Mouse (Mus musculus) stomach, postnatal 0 days (tissue): Measurements from ENCODE around the gene Chek1. TPM values are rescaled to one million over a fixed set of nuclear protein-coding genes. Genes with fewer than 3 reads are reported as not detected.

Source experiments
- ATAC-seq: fragments of 200-750 bp; cut with Nextera tagmentation; 2 replicates; pipeline ENCODE4 v1.8.0; 2017; ENCODE audit not compliant: low FRiP score, low TSS enrichment
- DNase-seq: peaks from one replicate; pipeline ENCODE4 v3.0.0-alpha.2; 2016; ENCODE audit warnings: low spot score
- H3K27ac ChIP-seq: fragments of 300-500 bp; sonication (generic); replicated peaks from 2 replicates; pipeline ENCODE4 v1.5.1; 2014; ENCODE audit warnings: mild to moderate bottlenecking, control low read depth
- H3K27me3 ChIP-seq: fragments of 300-500 bp; sonication (generic); 2 replicates; pipeline ENCODE4 v1.6.1; 2014; ENCODE audit warnings: low read length; ENCODE audit not compliant: control insufficient read depth, insufficient read depth
- H3K36me3 ChIP-seq: fragments of 300-500 bp; sonication (generic); 2 replicates; pipeline ENCODE4 v1.6.1; 2014; ENCODE audit warnings: low read length, mixed read lengths; ENCODE audit not compliant: control insufficient read depth, insufficient read depth
- H3K4me1 ChIP-seq: fragments of 300-500 bp; sonication (generic); replicated peaks from 2 replicates; pipeline ENCODE4 v1.6.1; 2014; ENCODE audit warnings: antibody characterized with exemption; ENCODE audit not compliant: control insufficient read depth, insufficient read depth
- H3K4me2 ChIP-seq: fragments of 300-500 bp; sonication (generic); replicated peaks from 2 replicates; pipeline ENCODE4 v1.6.1; 2014; ENCODE audit warnings: low read depth, mild to moderate bottlenecking, control low read depth, moderate library complexity
- H3K4me3 ChIP-seq: fragments of 300-500 bp; sonication (generic); 2 replicates; pipeline ENCODE4 v1.5.1; 2014; ENCODE audit warnings: low read depth, low read length, control low read depth
- H3K9ac ChIP-seq: fragments of 300-500 bp; sonication (generic); 2 replicates; pipeline ENCODE4 v1.6.1; 2014; ENCODE audit warnings: mild to moderate bottlenecking, low read length, control low read depth, mixed read lengths
- H3K9me3 ChIP-seq: fragments of 300-500 bp; sonication (generic); 2 replicates; pipeline ENCODE4 v1.6.1; 2016; ENCODE audit warnings: low read length; ENCODE audit not compliant: control insufficient read depth
- CTCF ChIP-seq: IDR thresholded peaks from 2 replicates; pipeline ENCODE4 v1.5.1; 2016; ENCODE audit warnings: antibody characterized with exemption, low read depth, mild to moderate bottlenecking, moderate library complexity
- EP300 ChIP-seq: optimal IDR thresholded peaks from 2 replicates; pipeline ENCODE3; 2016; ENCODE audit warnings: antibody characterized with exemption
- WGBS: fragments of 180-500 bp; shearing (Covaris S2); extraction: QIAGEN DNeasy Blood & Tissue Kit; methylation state at CpG from one replicate; pipeline ENCODE4 v1.1.7; 2014; 5-methylcytosine and 5-hydroxymethylcytosine counted together
- polyA plus RNA-seq: library from polyadenylated mRNA; unstranded; fragments of >200 nt; fragmentation: Nextera tagmentation; extraction: Ambion mirVana; gene quantifications from 2 replicates; pipeline ENCODE4 v1.2.1, GENCODE M21; 2015

The Chek1 gene
- polyA plus RNA-seq, 1 experiment from 2014 or later = 8.1 TPM

- TF ChIP-seq CTCF (peak; percentile 66), EP300 (no peak)
- no peak overlapping the region for H3K27ac ChIP-seq
- H3K4me3 ChIP-seq = no peak overlapping the region
- no peak overlapping the region for H3K9ac ChIP-seq
- peak; percentile 14 for DNase-seq
- H3K36me3 ChIP-seq = no peaks in the 10 kb centered on the region
- H3K27me3 ChIP-seq = no peaks in the 10 kb centered on the region
- H3K4me2 ChIP-seq = no peak overlapping the region
- no peak for ATAC-seq
- no peaks in the 10 kb centered on the region for H3K4me1 ChIP-seq
- no peaks in the 10 kb centered on the region for H3K9me3 ChIP-seq
Observed at GRCm38 (mm10) chr9:36687329-36687728, 39.5 kb downstream of the Chek1 start.

GRCm38 (mm10) chr9:36681424-36681823 lies 45.4 kb downstream of the Chek1 start:
- DNase-seq (peak; percentile 14), ATAC-seq (peak; percentile 76)
- WGBS = 24% methylated on average over 2 of the region's 2 CpGs
- H3K27me3 ChIP-seq = no peaks in the 10 kb centered on the region
- H3K4me3 ChIP-seq = no peak overlapping the region
- H3K27ac ChIP-seq = no peak overlapping the region; the same call in 1 of the 2 replicates
- no peak overlapping the region for H3K4me2 ChIP-seq
- no peaks in the 10 kb centered on the region for H3K36me3 ChIP-seq
- H3K4me1 ChIP-seq = no peaks in the 10 kb centered on the region
- H3K9me3 ChIP-seq = no peaks in the 10 kb centered on the region
- no peak overlapping the region for H3K9ac ChIP-seq
- TF ChIP-seq EP300 = no peak
- TF ChIP-seq CTCF = no peak

Other genes with a start within 250 kb of the Chek1 start
- not detected in 2 replicates for gene Gm5615, start 185.1 kb downstream of the Chek1 start, polyA plus RNA-seq
- not detected in 2 replicates for gene Gm17689, start 144.4 kb downstream of the Chek1 start, polyA plus RNA-seq
- not detected in 2 replicates for gene A630095E13Rik, start 83.7 kb downstream of the Chek1 start, polyA plus RNA-seq
- 0.05 TPM in 1 of 2 replicates, not detected in the other for gene Acrv1, start 33.8 kb downstream of the Chek1 start, polyA plus RNA-seq
- 177 and 193 TPM in 2 replicates for gene Stt3a, start 40.6 kb upstream of the Chek1 start, polyA plus RNA-seq
- gene Ei24, start 70.3 kb upstream of the Chek1 start, polyA plus RNA-seq = 77.3 and 82.5 TPM in 2 replicates
- 6.8 and 9.0 TPM in 2 replicates for gene Fez1, start 94.8 kb upstream of the Chek1 start, polyA plus RNA-seq